Mouse (Mus musculus) intestine, embryonic 16.5 days (tissue): ENCODE results near the gene Hyal2. TPM values are rescaled to one million over a fixed set of nuclear protein-coding genes. Genes with fewer than 3 reads are reported as not detected.
A peak's percentile ranks its signal among the peaks of the same experiment; 100 is the strongest.

Experiments
- ATAC-seq: fragments of 200-750 bp; cut with Nextera tagmentation; 2 replicates; pipeline ENCODE4 v1.8.0; 2017; ENCODE audit warnings: moderate TSS enrichment, moderate library complexity
- H3K27ac ChIP-seq: fragments of 300-500 bp; sonication (generic); 2 replicates; pipeline ENCODE4 v1.5.1; 2014; ENCODE audit warnings: mild to moderate bottlenecking, low read length
- H3K27me3 ChIP-seq: fragments of 300-500 bp; sonication (generic); replicated peaks from 2 replicates; pipeline ENCODE4 v1.6.1; 2014; ENCODE audit warnings: low read length, control low read depth, mixed read lengths; ENCODE audit not compliant: control insufficient read depth, insufficient read depth
- H3K36me3 ChIP-seq: fragments of 300-500 bp; sonication (generic); 2 replicates; pipeline ENCODE4 v1.6.1; 2014; ENCODE audit warnings: low read length, control low read depth; ENCODE audit not compliant: control insufficient read depth, insufficient read depth
- H3K4me1 ChIP-seq: fragments of 300-500 bp; sonication (generic); 2 replicates; pipeline ENCODE4 v1.6.1; 2014; ENCODE audit warnings: low read length, control low read depth, mixed read lengths; ENCODE audit not compliant: control insufficient read depth, insufficient read depth
- H3K4me2 ChIP-seq: fragments of 300-500 bp; sonication (generic); 2 replicates; pipeline ENCODE4 v1.6.1; 2014; ENCODE audit warnings: low read depth, low read length, control low read depth
- H3K4me3 ChIP-seq: fragments of 300-500 bp; sonication (generic); 2 replicates; pipeline ENCODE4 v1.5.1; 2014; ENCODE audit warnings: mild to moderate bottlenecking, low read length
- H3K9ac ChIP-seq: fragments of 300-500 bp; sonication (generic); 2 replicates; pipeline ENCODE4 v1.6.1; 2014; ENCODE audit warnings: low read depth, low read length
- H3K9me3 ChIP-seq: fragments of 300-500 bp; sonication (generic); 2 replicates; pipeline ENCODE4 v1.6.1; 2016; ENCODE audit warnings: low read length, control low read depth; ENCODE audit not compliant: control insufficient read depth
- WGBS: fragments of 180-500 bp; shearing (Covaris S2); extraction: QIAGEN DNeasy Blood & Tissue Kit; methylation state at CpG from one replicate; pipeline ENCODE4 v1.1.7; 2014; 5-methylcytosine and 5-hydroxymethylcytosine counted together
- polyA plus RNA-seq: library from polyadenylated mRNA; unstranded; fragments of >200 nt; fragmentation: Nextera tagmentation; extraction: Ambion mirVana; gene quantifications from 2 replicates; pipeline ENCODE4 v1.2.1, GENCODE M21; 2015

The Hyal2 gene
- polyA plus RNA-seq, 1 experiment from 2014 or later = 91.2 TPM

DNA sequence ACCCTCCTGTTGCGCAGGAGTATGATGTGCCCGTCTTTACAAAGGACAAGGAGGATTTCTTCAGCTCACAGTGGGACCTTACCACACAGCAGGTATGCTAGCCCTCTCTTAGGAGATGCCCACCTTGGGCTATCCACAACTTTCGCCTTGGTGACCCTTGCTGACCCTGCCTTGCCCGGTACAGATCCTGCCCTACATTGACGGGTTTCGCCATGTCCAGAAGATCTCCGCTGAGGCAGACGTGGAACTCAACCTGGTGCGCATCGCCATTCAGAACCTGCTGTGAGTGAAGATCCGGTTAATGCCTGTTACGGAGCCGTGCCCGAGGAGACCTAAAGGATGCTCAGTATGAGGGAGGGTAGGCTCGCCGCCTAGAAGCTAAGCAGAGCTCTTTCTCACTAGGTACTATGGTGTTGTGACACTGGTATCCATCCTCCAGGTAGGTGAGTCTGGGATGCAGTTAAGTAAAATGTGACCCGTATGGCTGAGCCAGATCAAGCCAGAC lies 23.5 kb upstream of the Hyal2 start:
- H3K9ac ChIP-seq = no peak overlapping the region
- ATAC-seq = no peak
- H3K36me3 ChIP-seq = peaks cover 9% of the 10 kb centered on the region
- H3K4me3 ChIP-seq = no peak overlapping the region
- H3K27me3 ChIP-seq = no peaks in the 10 kb centered on the region
- peaks cover 28% of the 10 kb centered on the region for H3K4me1 ChIP-seq
- no peaks in the 10 kb centered on the region for H3K9me3 ChIP-seq
- no peak overlapping the region for H3K4me2 ChIP-seq
- no peak overlapping the region for H3K27ac ChIP-seq
- 95% methylated on average over 17 of the region's 17 CpGs for WGBS

DNA sequence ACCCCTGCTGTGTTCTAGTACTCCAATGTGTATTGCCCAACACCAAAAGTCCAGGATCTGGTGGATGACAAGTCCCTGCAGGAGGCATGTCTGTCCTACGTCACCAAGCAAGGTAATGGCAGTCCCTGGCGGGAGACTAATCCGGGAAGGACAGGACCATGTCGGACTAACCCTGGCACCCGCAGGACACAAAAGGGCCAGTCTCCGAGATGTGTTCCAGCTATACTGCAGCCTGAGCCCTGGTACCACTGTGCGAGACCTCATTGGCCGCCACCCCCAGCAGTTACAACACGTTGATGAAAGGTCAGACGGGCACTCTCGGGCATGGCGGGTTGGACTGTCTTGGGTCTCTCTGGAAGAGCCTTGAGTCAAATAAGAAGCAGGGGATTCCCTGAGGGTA lies 23.0 kb upstream of the Hyal2 start:
- H3K9ac ChIP-seq = no peak overlapping the region
- no peak overlapping the region for H3K4me3 ChIP-seq
- H3K9me3 ChIP-seq = no peaks in the 10 kb centered on the region
- H3K4me2 ChIP-seq = no peak overlapping the region
- H3K27me3 ChIP-seq = no peaks in the 10 kb centered on the region
- no peak overlapping the region for H3K27ac ChIP-seq
- WGBS = 93% methylated on average over 12 of the region's 12 CpGs
- H3K4me1 ChIP-seq = peaks cover 28% of the 10 kb centered on the region
- H3K36me3 ChIP-seq = peaks cover 7% of the 10 kb centered on the region
- ATAC-seq = no peak

DNA sequence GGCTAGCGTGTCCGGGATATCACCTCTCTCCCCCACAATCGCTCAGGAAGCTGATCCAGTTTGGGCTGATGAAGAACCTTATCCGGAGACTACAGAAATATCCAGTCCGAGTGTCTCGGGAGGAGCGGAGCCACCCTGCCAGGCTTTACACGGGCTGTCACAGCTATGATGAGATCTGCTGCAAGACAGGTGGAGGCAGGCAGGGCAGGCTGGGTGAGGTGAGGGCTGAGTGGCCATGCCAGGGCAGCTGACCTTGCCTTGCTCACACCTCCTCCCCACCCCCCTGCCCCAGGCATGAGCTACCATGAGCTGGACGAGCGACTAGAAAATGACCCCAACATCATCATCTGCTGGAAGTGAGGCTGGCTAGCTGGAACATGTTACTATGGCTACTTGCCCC lies 22.5 kb upstream of the Hyal2 start:
- H3K4me2 ChIP-seq = no peak overlapping the region
- H3K9ac ChIP-seq = no peak overlapping the region
- no peaks in the 10 kb centered on the region for H3K27me3 ChIP-seq
- H3K4me3 ChIP-seq = no peak overlapping the region
- H3K36me3 ChIP-seq = peaks cover 3% of the 10 kb centered on the region; the same call in 1 of the 2 replicates
- no peaks in the 10 kb centered on the region for H3K9me3 ChIP-seq
- H3K4me1 ChIP-seq = peaks cover 28% of the 10 kb centered on the region
- no peak overlapping the region for H3K27ac ChIP-seq
- 88% methylated on average over 10 of the region's 10 CpGs for WGBS
- ATAC-seq = no peak

GRCm38 (mm10) chr9:107545602-107546001 lies 22.1 kb upstream of the Hyal2 start:
- Histone ChIP-seq H3K36me3 (peaks cover 3% of the 10 kb centered on the region; the same call in 1 of the 2 replicates), H3K4me2 (no peak overlapping the region), H3K27me3 (no peaks in the 10 kb centered on the region), H3K9me3 (no peaks in the 10 kb centered on the region), H3K4me3 (no peak overlapping the region), H3K27ac (no peak overlapping the region), H3K4me1 (peaks cover 30% of the 10 kb centered on the region), H3K9ac (no peak overlapping the region)
- no peak for ATAC-seq
- 7% methylated on average over 3 of the region's 3 CpGs for WGBS

DNA sequence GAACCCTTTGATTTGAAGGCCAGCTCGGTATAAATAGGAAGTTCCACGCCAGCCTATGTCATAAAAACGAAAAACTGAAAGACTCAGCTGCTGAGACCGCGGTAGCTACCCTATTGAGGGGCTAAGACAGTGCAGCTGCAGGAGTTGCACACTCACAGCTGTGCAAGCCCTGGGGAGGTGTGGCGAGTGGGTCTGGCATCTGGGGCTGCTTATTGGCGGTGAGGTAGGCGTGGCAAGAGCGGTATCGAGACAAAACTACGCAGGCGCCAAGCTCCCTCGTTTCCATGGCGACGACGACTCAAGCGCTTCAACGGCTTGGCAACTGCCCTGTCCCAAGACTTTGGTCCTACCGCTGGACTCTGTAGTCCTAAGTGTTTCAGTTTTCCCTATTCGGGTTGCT lies 20.7 kb upstream of the Hyal2 start, which contains the start of gene Zmynd10:
Gene Zmynd10 (plus strand): TSS at position 273 of the 400 bp plus-strand sequence.
- 2% methylated on average over 20 of the region's 20 CpGs for WGBS

GRCm38 (mm10) chr9:107547957-107548356 lies 19.8 kb upstream of the Hyal2 start:
- WGBS = 82% methylated on average over 5 of the region's 5 CpGs
- H3K4me2 ChIP-seq = no peak overlapping the region
- H3K27ac ChIP-seq = no peak overlapping the region
- H3K9ac ChIP-seq = no peak overlapping the region
- H3K4me3 ChIP-seq = no peak overlapping the region
- no peaks in the 10 kb centered on the region for H3K27me3 ChIP-seq
- ATAC-seq = no peak
- H3K36me3 ChIP-seq = peaks cover 3% of the 10 kb centered on the region; the same call in 1 of the 2 replicates
- H3K4me1 ChIP-seq = peaks cover 32% of the 10 kb centered on the region
- no peaks in the 10 kb centered on the region for H3K9me3 ChIP-seq

More for the DNA sequence above, 20.7 kb upstream of the Hyal2 start, which contains the start of gene Zmynd10:
- no peak within 1 kb of the TSS; the same call in 1 of the 2 replicates for H3K9ac ChIP-seq
- H3K9me3 ChIP-seq = no peaks in the 10 kb centered on the region
- H3K27me3 ChIP-seq = no peaks in the 10 kb centered on the region
- H3K4me3 ChIP-seq = peak within 1 kb of the TSS; percentile 6
- peak; percentile 53 for ATAC-seq
- H3K4me1 ChIP-seq = peaks cover 34% of the 10 kb centered on the region
- H3K27ac ChIP-seq = no peak within 1 kb of the TSS
- peak within 1 kb of the TSS; percentile 50 for H3K4me2 ChIP-seq
- H3K36me3 ChIP-seq = peaks cover 3% of the 10 kb centered on the region; the same call in 1 of the 2 replicates

GRCm38 (mm10) chr9:107548820-107549219 lies 18.9 kb upstream of the Hyal2 start:
- Histone ChIP-seq H3K27me3 (no peaks in the 10 kb centered on the region), H3K9ac (no peak overlapping the region), H3K4me2 (no peak overlapping the region), H3K36me3 (peaks cover 3% of the 10 kb centered on the region; the same call in 1 of the 2 replicates), H3K4me3 (no peak overlapping the region), H3K27ac (no peak overlapping the region), H3K9me3 (no peaks in the 10 kb centered on the region), H3K4me1 (peaks cover 38% of the 10 kb centered on the region)
- WGBS = 91% methylated on average over 10 of the region's 10 CpGs
- no peak for ATAC-seq

DNA sequence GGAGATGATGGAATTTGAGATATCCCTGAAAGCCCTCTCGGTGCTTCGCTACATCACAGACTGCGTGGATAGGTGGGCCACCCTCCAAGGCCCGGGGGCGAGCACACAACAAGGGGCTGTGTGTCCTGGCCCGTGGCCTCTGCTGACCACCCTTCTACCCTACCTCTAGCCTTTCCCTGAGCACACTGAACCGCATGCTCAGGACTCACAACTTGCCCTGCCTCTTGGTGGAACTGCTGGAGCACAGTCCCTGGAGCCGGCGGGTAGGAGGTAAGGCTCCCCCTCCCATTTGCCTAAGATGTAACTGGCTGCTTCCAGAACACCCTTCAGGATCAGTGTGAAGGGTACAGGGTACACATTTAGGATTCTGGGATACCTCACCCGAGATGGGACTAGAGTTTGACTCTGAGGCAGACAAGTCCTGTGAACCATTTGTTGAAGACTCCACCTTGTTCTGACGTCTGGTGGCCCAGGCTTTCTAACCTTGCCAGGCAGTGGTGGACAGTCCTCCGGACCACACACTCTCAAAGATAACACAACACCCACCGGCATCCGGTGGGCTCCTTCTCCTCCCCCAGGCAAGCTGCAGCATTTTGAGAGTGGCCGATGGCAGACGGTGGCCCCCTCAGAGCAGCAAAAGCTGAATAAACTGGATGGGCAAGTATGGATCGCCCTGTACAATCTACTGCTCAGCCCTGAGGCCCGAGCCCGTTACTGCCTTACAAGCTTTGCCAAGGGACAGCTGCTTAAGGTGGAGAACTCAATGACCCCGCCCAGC lies 18.3 kb upstream of the Hyal2 start:
- H3K9me3 ChIP-seq = no peaks in the 10 kb centered on the region
- no peak overlapping the region for H3K9ac ChIP-seq
- ATAC-seq = no peak
- peaks cover 3% of the 10 kb centered on the region; the same call in 1 of the 2 replicates for H3K36me3 ChIP-seq
- peaks cover 41% of the 10 kb centered on the region for H3K4me1 ChIP-seq
- 81% methylated on average over 20 of the region's 20 CpGs for WGBS
- H3K27ac ChIP-seq = no peak overlapping the region
- no peaks in the 10 kb centered on the region for H3K27me3 ChIP-seq
- no peak overlapping the region for H3K4me2 ChIP-seq
- no peak overlapping the region for H3K4me3 ChIP-seq

DNA sequence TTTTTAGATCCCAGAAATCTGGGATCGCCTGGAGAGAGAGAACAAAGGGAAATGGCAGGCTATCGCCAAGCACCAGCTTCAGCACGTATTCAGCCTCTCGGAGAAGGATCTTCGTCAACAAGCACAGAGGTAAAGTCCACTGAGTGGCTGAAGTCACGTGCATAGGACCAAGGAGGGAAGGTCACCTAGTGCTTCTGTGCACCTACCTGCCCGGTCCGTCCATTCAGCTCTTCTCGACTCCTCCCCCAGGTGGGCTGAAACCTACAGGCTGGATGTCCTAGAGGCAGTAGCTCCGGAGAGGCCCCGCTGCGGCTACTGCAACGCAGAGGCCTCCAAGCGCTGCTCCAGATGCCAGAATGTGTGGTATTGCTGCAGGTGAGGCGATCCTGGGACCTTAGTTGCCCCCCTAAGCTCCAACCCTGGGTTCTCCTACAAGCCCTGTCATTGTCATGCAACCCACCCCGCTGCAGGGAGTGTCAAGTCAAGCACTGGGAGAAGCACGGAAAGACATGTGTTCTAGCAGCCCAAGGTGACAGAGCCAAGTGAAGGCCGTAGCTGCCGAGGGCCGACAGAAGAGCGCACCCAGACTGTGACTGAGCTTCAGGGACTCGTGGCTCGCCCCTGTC lies 17.1 kb upstream of the Hyal2 start:
- Histone ChIP-seq H3K4me3 (peak overlapping the region; percentile 62), H3K9ac (peak overlapping the region; percentile 75), H3K36me3 (no peaks in the 10 kb centered on the region), H3K27ac (peak overlapping the region; percentile 58), H3K4me2 (peak overlapping the region; percentile 96), H3K4me1 (peaks cover 41% of the 10 kb centered on the region), H3K9me3 (no peaks in the 10 kb centered on the region), H3K27me3 (no peaks in the 10 kb centered on the region)
- WGBS = 32% methylated on average over 23 of the region's 23 CpGs
- no peak for ATAC-seq
